Mouse (Mus musculus) cerebellum, adult 2 months (tissue): ENCODE measurements at regions not wholly inside any gene's neighbourhood (a gene's known extent, or its start where the extent isn't known, plus 50 kb on each side); places are given as distances from the start of the nearest gene placed in this dataset.

Experiments
- DNase-seq, 2 experiments: peaks; one replicate each; pipeline ENCODE4 v3.0.0; 2021
- H3K27ac ChIP-seq: fragments of 200-500 bp; 2 replicates; pipeline ENCODE4 v1.5.1; 2012; ENCODE audit warnings: low read length, control low read depth, inconsistent platforms; ENCODE audit not compliant: insufficient read depth
- H3K27me3 ChIP-seq: fragments of 200-500 bp; 2 replicates; pipeline ENCODE4 v1.6.1; 2012; ENCODE audit warnings: inconsistent platforms, mild to moderate bottlenecking, low read length, moderate library complexity; ENCODE audit not compliant: control insufficient read depth, insufficient read depth
- H3K4me1 ChIP-seq: fragments of 200-500 bp; 2 replicates; pipeline ENCODE4 v1.6.1; 2011; ENCODE audit warnings: low read length; ENCODE audit not compliant: control insufficient read depth, insufficient read depth
- H3K4me3 ChIP-seq: fragments of 200-500 bp; replicated peaks from 2 replicates; pipeline ENCODE3; 2011; ENCODE audit warnings: mild to moderate bottlenecking, low read depth, low read length, control low read depth; ENCODE audit not compliant: insufficient read depth
- CTCF ChIP-seq: fragments of 200-500 bp; IDR thresholded peaks from 2 replicates; pipeline ENCODE4 v1.5.1; 2011; ENCODE audit warnings: low read depth, mild to moderate bottlenecking, control low read depth, low read length, moderate library complexity, borderline replicate concordance; ENCODE audit not compliant: insufficient read depth
- POLR2A ChIP-seq: fragments of 200-500 bp; IDR thresholded peaks from 2 replicates; pipeline ENCODE4 v1.6.1; 2011; ENCODE audit warnings: low read length, control low read depth, borderline replicate concordance; ENCODE audit not compliant: insufficient read depth
- WGBS: fragments of 180-500 bp; shearing (Covaris S2); methylation state at CpG from one replicate; pipeline ENCODE4 v1.1.7; 2018; 5-methylcytosine and 5-hydroxymethylcytosine counted together

GRCm38 (mm10) chr11:112412434-112412833, 369.6 kb upstream of the Sox9 start:
- Histone ChIP-seq H3K27me3 (no peaks in the 10 kb centered on the region), H3K4me3 (no peak overlapping the region), H3K4me1 (no peaks in the 10 kb centered on the region), H3K27ac (no peak overlapping the region)
- no peak for TF ChIP-seq POLR2A
- no peak for TF ChIP-seq CTCF
- 20% methylated on average over 4 of the region's 4 CpGs for WGBS
- DNase-seq = no peak

- 84% methylated on average over 1 of the region's 1 CpGs for WGBS
Measured at GRCm38 (mm10) chr11:112442639-112443038, 339.4 kb upstream of the Sox9 start.

GRCm38 (mm10) chr11:112443890-112444289, 338.1 kb upstream of the Sox9 start:
- no peak overlapping the region for H3K27ac ChIP-seq
- no peak for TF ChIP-seq POLR2A
- no peak for TF ChIP-seq CTCF
- H3K27me3 ChIP-seq = no peaks in the 10 kb centered on the region
- H3K4me3 ChIP-seq = no peak overlapping the region
- WGBS = 85% methylated on average over 4 of the region's 4 CpGs
- no peaks in the 10 kb centered on the region for H3K4me1 ChIP-seq
- no peak for DNase-seq

More at GRCm38 (mm10) chr11:112442639-112443038, 339.4 kb upstream of the Sox9 start:
- no peaks in the 10 kb centered on the region for H3K4me1 ChIP-seq
- H3K27ac ChIP-seq = no peak overlapping the region
- DNase-seq = no peak
- TF ChIP-seq POLR2A = no peak
- TF ChIP-seq CTCF = no peak
- H3K4me3 ChIP-seq = no peak overlapping the region
- H3K27me3 ChIP-seq = no peaks in the 10 kb centered on the region

GRCm38 (mm10) chr11:112449632-112450031, 332.4 kb upstream of the Sox9 start:
- TF ChIP-seq POLR2A = no peak
- no peak for TF ChIP-seq CTCF
- Histone ChIP-seq H3K4me3 (no peak overlapping the region), H3K27ac (no peak overlapping the region), H3K27me3 (no peaks in the 10 kb centered on the region), H3K4me1 (no peaks in the 10 kb centered on the region)
- no peak for DNase-seq
- WGBS = 33% methylated on average over 5 of the region's 5 CpGs

- Histone ChIP-seq H3K4me3 (no peak overlapping the region), H3K4me1 (no peaks in the 10 kb centered on the region), H3K27ac (no peak overlapping the region), H3K27me3 (no peaks in the 10 kb centered on the region)
- 54% methylated on average over 6 of the region's 6 CpGs for WGBS
- TF ChIP-seq POLR2A (no peak), CTCF (no peak)
- no peak for DNase-seq
Measured at GRCm38 (mm10) chr11:112450227-112450626, 331.8 kb upstream of the Sox9 start.

- no peak for TF ChIP-seq CTCF
- Histone ChIP-seq H3K27me3 (no peaks in the 10 kb centered on the region), H3K27ac (no peak overlapping the region), H3K4me3 (no peak overlapping the region), H3K4me1 (no peaks in the 10 kb centered on the region)
- 91% methylated on average over 2 of the region's 2 CpGs for whole genome bisulfite sequencing
- no peak for DNase-seq
Measured at GRCm38 (mm10) chr11:112458075-112458474, 323.9 kb upstream of the Sox9 start.

- 96% methylated on average over 1 of the region's 1 CpGs for WGBS
- no peak for DNase-seq
- TF ChIP-seq CTCF (no peak), POLR2A (no peak)
- Histone ChIP-seq H3K27me3 (no peaks in the 10 kb centered on the region), H3K4me3 (no peak overlapping the region), H3K4me1 (no peaks in the 10 kb centered on the region), H3K27ac (no peak overlapping the region)
Measured at GRCm38 (mm10) chr11:112463121-112463520, 318.9 kb upstream of the Sox9 start.

- TF ChIP-seq CTCF = no peak
- no peak for TF ChIP-seq POLR2A
- 20% methylated on average over 4 of the region's 4 CpGs for WGBS
- Histone ChIP-seq H3K4me1 (no peaks in the 10 kb centered on the region), H3K27me3 (no peaks in the 10 kb centered on the region), H3K4me3 (no peak overlapping the region), H3K27ac (no peak overlapping the region)
- DNase-seq = no peak
Measured at GRCm38 (mm10) chr11:112464386-112464785, 317.6 kb upstream of the Sox9 start.
